Mouse (Mus musculus) T-helper 1 cell (primary cell): ENCODE results near the gene 4930564D02Rik.

Source experiments
- in situ Hi-C: fragments of 300-600 bp; cut with MboI, MseI; formaldehyde crosslinking; loops from one replicate; pipeline ENCODE4 v1.15.1; 2025; ENCODE audit warnings: high pct_unique_total_duplicates

The 4930564D02Rik gene

DNA sequence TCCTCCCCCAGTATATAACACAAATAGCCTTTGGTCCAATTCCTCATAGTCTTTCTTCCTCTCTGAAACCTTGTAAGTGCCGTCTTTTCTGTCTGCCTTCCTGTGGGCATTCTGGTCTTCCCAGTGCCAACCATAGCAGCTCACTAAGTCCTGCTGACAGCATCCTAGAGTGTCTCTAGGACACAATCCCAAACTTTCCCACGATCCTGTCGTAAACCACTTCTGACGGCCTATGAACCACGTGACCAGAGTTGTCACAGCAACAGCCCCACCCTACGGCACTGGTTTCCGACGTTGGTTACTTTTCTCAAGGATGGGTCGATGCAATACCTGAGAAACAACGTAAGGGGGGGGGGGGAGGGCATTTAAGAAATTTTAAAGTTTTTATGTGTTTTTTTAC lies at the start of gene 4930564D02Rik:
TSS of gene 4930564D02Rik (plus strand) at position 301 of the 400 bp plus-strand sequence.
- in situ Hi-C loops: no loop called here

DNA sequence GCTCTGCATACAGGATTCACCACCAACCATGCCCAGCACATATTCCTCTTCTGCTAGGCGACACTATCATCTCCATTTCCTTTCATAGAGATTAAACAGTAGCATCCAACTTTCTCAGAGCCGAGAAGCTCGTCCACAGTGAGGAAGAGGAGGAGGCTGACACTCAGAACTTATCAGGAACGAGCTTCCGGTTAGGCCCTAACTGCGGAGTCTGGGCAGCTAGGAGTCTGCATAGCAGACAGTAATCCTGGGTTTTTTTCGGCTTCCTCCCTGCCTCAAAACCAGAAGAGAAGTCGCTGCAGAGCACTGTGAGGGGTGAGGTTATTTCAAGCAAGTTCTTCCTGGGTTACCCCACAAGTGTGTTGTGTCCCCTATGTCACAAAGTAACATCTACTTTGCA lies 49.3 kb upstream of the 4930564D02Rik start:
- in situ Hi-C loops: no loop called here

DNA sequence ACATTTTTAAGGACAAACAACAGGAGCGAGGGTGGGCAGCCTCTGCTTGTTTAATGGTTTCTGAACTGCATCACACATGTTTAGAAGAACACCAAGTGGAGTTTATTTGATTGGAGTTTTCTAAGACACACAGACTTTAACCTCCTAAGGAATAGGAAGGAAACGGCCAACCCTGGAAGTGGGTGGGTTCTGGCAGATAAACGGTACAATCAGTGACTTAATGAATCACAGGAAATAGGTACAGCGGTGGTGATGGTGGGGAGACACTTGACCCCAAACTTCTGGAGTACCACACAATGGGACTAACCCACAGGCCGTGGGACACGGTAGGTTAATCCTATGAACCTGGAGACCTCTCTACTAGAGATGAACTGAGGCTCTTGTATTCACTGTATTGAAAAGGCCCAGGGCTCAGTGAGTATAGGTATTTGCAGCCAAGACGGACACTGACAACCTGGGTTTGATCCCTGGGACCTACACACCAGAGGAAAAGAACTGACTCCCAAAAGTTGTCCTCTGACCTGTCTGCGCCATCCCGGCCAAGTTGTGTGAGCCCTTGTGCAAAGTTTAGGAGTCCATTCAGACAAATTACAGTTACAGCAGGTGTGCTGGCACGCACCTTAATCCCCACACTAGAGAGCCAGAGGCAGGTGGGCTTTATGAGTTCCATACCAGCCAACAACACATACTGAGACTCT lies 48.4 kb upstream of the 4930564D02Rik start:
- in situ Hi-C loops: no loop called here

DNA sequence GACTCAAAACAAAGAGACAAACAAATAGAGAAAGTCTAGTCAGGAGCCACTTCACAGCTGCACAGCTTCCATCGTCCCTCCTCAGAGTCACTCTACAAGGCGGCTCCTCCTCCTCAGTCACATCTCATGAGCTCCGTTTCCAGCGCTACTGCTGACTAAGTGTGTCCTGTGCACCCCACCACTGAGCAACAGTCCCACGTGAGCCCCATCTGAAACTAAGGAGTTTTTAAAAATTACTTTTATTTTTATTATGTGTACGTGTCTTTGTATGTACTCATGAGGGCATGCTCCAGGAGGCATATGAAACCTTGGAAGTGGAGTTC lies 47.9 kb upstream of the 4930564D02Rik start:
- in situ Hi-C loops: no loop called here

DNA sequence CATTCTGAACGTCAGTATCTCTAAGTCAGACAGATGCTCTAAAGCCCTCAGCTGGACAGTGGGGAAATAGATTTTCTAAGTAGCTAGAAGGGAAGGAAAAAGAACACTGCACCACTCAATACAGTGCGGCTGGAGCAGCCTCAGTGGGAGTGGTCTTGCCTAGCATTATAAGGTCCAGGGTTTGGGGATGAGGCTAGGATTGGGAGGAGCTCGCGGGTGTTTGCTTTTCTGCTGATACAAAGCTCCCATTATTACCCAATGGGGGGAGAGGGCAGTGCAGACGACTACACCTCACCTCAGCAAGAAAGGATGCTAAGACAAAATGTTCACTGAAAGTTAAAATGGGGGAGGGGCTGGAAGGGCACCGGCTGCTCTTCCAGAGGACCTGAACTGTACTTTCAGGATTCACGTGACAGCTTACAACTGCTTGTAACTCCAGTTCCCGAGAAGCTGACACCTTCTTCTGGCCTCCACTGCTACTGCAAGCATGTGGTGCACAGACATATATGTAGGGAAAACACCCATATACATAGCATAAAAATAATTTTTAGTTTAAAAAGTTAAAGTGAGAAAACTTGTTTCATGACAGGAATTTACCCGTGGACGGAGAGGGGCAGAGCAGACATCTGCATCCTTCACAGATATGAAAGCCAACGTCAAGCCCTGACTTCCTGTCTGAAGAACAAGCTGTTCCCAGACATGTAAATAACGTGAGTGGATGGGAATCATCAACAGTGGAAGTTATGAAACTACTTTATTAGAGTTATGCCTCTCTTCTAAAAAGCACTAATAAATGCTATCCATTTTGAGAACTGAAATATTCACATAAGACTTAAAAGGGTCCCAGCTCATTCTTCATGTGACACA lies 46.6 kb upstream of the 4930564D02Rik start:
- in situ Hi-C loops: no loop called here

DNA sequence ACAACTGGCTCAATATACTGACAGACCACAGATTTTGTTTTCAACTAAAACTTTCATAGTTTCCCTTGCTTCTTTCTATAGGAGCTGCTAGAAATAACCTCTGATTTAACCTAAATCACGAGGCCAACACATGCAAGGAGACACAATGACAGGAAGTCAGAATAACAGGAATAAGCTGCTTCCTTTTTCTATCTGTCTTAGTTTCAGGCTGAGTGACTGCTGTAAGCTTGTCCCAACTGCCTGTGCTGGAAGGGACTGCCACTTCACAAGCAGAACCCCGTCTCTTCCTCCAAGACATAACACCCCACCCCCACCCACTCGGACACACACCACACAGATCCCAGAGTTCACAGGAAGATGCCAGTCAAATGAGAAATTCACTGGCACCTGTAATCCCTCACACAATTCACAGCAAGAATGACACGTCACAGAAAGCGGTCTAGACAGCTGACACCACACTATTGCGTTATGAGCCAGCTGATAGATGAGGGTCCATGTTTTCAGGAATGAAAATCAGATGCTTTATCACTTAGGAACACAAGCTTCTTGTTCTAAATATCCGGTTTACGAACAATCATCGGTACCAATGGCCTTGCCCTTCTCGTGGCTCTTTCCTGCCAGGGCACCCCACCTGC lies 43.2 kb upstream of the 4930564D02Rik start:
- in situ Hi-C loops: no loop called here

DNA sequence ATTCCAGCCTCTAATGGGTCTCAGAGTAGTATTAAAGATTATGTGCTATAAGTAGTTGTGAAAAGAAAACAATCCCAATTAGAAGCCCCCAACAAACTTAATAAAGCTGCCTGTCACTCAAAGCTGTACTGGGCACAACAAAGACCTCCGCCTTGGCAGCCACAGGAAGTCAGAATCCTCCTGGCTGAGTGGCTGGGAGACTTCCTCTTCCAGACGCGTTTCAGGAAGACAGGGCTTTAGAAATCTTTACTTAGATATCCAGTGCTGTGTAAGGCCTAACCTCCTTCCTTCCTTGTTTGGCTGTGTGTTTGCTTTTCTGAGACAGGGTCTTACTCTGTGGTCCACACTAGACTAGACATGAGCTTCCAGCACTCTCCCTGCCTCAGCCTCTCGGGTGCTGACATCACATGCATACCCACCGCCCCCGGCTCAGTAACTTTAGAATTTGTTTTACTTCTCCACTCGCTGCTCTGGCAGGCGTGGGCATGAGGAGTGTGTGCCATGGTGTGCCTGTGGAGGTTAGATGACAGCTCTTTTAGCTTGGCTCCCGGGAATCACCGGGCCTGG lies 30.3 kb upstream of the 4930564D02Rik start:
- in situ Hi-C loops: no loop called here

DNA sequence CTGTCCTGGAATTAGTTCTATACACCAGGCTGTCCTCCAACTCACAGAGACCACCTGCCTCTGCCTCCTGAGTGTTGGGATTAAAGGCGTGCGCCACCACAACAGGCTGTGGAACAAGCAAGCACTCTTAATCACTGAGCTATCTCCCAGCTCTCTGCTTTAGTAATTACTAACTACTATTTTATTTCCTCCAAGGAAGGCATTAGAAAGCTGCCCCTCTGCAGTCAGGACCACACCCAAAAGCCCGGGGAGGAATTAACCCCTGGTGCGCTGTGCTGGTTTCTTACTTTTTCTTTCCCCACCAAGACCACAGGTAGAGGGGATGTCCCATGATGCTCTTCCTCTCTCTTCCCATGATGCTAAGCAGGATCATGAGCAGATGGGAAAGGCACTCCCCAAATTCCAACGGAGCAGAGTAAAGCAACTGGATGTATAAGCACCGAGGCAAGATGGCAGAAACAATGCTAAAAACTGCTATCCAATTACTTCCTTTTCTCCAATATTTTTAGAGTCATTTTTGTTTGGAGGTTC lies 29.3 kb upstream of the 4930564D02Rik start:
- in situ Hi-C loops: no loop called here

DNA sequence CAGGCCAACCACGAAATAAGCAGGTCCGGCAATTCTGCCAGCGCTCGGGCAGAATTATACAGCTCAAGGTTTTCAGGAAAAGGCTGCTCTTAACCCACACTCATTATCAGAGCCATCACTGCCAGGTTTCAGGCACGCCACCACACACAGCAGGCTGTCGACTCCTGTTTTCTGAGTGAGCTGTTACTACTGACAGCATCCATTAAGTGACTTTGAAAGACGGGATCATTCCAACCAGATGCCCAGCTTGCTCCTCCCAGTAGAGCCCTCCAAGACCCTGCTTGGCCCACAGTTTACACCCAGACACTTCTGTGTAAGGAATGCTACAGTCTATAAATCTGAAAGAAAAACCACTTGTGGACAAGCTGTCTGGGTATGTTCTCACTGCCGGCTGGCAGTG lies 26.6 kb upstream of the 4930564D02Rik start:
- in situ Hi-C loops: no loop called here

DNA sequence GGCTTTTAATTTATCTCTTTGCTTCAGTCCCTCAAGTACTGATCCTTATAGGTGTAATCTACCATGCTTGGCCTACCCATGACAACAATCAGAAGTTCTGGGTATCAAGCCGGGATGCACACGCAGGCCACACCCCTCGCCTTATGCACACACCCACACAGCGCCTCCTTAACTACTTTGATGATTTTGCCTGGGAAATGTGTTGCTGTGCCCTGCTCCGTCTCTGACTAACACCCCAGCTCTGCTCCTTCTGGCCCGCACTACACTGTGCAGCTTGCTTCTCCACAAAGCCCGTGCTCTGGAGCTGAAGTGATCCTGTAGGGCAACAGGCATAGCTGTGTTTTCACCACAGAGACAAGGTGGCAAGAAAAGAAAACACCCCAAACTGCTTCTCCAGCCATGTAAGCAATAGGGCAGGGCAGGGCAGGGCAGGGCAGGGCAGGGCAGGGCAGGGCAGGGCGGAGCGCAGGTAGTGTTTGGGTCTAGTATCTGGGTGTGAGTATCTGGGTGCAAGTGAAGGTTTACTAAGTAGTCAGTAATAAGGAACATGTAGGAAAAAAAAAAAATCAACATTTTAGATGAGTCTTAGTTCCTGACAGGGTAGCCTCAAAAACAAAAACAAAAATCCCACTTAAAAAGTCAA lies 25.5 kb upstream of the 4930564D02Rik start:
- in situ Hi-C loops: no loop called here

DNA sequence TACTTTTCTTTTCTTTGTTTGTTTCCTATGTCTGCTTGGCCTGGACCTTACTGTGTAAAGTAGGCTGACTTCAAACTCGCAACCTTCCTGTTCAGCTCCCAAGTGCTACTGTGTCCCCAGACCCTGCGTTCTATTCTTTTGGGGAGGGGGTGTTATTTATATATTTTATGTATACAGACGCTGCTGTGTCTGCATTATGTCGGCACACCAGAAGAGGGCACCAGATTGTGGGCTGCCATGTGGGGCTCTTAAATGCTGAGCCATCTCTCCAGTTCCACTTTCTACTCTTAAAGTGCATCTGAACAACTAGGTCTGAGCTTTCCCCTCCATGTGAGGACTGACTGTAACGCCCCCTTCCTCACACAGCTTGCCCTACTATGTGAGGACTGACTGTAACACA lies 22.9 kb upstream of the 4930564D02Rik start:
- in situ Hi-C loops: no loop called here

DNA sequence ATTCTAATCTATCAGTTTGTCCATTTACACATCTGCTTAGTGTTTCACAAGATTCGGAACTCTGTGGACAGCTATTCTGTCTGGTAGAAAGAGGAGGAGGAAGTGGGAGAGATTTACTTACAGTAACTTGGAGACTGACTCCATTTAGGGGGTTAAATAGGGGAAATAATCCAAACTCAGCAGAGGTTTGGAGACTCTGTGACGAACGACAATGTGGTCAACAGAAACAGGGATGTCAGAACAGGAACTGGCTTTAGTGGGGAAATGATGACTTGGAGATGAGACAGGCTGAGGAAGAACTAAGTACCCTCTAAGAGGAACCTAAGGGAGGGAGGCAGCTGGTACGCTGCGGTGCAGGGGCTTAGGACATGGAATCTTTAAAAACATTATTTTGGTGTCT lies 19.8 kb upstream of the 4930564D02Rik start:
- in situ Hi-C loops: no loop called here

DNA sequence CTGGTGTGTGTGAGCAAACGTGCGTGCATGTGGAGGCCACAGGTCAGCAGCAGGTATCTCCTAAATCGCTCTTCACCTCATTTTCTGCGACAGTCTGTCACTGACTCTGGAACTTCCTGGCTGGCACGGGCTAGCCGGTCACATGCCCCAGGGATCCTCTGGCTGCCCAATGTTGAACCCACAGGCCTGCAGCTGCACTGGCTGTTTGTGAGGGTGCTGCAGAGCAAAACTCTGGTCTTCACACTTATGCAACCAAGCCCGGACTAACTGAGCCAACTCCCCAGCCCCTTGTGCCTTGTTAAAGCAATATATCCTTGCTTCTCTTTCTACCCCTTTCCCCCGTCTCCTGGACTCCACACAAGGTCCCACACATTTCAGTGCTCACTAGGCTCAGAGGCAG lies 19.0 kb upstream of the 4930564D02Rik start:
- in situ Hi-C loops: no loop called here

DNA sequence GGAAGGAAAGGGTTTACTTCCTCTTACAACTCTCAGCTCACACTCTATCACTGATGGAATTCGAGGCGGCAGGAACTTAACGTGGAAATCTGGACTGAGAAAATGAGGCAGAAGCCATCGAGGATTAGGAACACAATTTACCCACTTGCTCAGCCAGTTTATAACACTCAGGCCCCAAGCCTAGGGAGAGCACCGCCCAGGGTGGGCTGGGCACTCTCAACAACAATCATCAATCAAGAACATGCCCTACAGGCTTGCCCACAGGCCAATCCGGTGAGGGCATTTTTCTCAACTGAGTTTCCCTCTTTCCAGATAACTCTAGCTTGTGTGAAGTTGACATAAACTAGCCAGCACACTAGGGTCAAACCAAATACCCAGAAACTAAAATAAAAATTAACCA lies 16.8 kb upstream of the 4930564D02Rik start:
- in situ Hi-C loops: loop anchor here (5.0 kb wide), 2 partner anchors 58 to 278 kb away; no protein-coding TSS in a partner anchor

DNA sequence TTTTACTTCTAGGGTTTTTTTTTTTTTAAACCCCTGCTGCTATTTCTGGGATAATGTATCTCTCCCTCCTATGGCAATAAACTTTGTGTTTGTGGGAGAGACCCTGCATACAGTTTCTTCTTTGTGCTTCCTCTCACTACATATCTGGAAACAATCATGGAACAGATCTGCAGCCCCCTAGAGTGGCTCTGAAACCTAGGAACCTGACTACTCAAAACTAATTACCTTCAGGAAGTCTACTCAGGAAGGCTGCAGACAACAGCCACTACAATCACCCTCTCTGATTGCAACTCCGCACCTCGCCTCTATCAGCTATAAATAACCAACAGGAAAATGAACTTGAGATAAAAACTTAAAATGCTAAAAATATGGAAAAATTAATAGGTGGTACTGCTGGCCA lies 15.5 kb upstream of the 4930564D02Rik start:
- in situ Hi-C loops: loop anchor here (5.0 kb wide), 2 partner anchors 59 to 279 kb away; no protein-coding TSS in a partner anchor

DNA sequence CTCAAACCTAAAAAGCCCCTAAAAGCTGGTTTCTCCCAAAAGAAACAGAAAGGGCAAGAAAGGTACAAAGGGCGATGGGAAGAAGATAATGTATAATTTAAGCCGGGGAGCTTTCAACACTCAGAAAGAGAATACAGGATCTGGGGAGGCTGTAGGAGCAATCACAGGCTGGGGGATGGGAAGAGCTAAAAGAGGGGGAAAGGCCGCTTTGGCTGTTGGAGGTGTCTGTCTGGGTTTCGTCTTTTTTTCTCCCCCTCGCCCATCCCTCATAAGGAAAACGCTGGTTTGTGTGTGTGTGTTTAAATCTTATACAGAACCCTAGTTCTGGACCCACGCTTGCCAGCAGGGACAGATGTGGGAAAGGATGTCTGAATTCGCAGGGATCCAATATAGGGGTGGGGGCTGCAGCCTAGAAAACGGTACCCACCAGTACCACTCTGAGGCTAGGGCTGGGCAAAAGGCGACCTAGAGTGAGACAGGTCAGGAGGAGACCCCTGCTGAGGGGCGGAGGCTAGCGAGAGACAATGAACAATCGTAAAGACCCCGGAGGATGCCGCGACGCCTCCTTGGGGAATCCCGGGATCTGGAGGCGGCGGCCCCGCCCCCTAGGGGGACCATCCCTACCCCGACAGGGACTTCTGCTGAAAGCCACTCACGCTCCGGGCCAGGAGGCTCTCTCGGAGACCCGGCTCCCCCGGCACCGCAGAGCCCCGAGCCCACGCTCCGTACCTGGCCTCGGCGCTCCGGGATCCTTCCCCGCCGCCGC lies 14.3 kb upstream of the 4930564D02Rik start:
- in situ Hi-C loops: loop anchor here (5.0 kb wide), 2 partner anchors 60 to 280 kb away; no protein-coding TSS in a partner anchor

DNA sequence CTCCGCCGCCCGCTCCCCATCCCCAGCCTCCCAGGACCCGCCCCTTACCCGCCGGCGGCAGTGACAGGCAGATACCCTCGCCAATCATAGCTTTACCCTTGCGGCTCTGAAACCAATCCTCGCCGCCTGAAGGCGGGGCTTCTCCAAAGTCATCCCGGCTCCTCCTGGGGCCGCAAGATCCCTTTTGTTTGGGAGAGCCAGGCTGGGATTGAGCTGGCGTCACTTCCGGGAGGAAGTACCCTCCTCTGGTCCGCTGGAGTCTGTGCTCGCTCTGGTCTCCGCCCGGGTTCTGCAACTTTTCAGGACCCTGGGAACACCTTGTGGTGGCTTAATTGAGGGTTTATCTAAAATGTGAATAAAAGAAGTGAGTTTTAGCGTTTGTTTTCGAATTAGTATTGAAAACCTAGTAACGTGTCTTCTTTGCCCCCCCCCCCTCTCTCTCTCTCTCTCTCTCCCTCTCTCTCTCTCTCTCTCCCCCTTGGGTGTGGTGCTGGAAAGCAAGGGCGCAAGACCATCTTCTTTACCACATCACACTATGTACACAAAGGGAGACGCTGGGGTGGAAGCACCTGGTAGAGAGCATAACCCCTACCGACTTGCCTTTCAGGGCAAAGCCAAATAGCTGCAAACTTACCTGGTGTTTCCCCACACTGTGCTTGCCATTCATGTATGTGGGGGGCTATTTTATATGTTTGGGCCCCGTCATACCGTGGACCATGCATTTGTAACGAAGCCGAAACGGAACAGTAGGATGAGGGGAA lies 13.5 kb upstream of the 4930564D02Rik start, which contains the start of gene Cttnbp2nl:
TSS of gene Cttnbp2nl (minus strand) at position 210 of the 761 bp plus-strand sequence.
- in situ Hi-C loops: loop anchor here (5.0 kb wide), 2 partner anchors 61 to 281 kb away; no protein-coding TSS in a partner anchor

DNA sequence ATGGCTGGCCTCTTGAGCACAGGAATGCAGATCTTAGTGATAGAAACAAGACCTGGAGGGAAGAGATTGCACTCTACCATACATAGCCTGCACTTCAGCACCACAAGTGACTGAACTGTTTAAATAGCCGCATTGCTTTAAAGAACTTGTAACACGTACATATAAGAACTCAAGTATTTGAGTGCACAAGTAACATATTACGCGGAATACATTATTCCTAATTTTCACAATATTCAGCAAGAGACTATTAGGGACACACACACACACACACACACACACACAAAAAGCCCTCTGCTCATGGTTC lies 13.0 kb upstream of the 4930564D02Rik start:
- in situ Hi-C loops: loop anchor here (5.0 kb wide), 2 partner anchors 61 to 281 kb away; no protein-coding TSS in a partner anchor

DNA sequence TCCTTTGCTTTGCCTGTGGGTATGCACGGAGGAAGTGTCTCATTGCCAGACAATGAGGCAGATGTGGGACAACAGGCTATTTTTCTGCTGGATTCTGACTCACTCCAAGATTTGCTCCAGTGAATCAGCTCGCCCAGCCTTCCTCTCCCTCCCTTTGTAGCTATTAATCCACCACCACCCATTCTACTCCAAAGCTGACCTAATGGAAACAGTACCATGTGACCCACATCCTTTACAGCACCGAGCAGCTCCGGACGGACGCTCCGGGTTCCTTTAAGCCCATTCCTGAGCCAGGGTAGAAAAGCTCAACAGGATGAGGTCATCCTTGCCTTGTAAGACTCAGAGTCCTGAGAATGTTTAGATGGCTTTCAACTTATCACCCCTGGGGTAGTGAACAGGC lies 11.7 kb upstream of the 4930564D02Rik start:
- in situ Hi-C loops: loop anchor here (5.0 kb wide), 2 partner anchors 63 to 283 kb away; no protein-coding TSS in a partner anchor

DNA sequence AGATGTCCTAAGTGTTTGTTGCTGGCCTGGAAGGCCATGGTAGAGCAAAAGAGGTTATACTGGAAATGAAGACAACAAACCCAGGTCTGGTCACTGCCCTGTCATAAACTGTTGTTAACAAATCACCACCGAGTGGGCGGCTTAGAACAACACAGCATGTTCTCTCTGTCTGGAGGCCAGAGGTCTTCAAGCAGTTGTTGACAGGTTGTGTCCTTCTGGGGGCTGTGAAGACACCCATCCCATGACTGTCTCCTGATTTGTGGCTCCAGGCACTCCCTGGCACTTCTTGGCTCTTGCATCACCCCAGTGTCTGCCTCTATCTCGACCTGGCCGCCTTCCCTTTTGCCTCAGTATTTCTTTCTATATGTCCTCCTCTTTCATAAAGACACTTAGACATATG lies 11.0 kb upstream of the 4930564D02Rik start:
- in situ Hi-C loops: no loop called here
